Mouse (Mus musculus) inflammation-experienced regulatory T-cells, adult 6 months (primary cell): ENCODE measurements around the gene Casp8. TPM values are rescaled to one million over a fixed set of nuclear protein-coding genes. Genes with fewer than 3 reads are reported as not detected.
"Not testable (repeated sequence)": the region's sequence is repeated elsewhere in the genome, so short reads cannot be mapped to it uniquely, and the experiment has no call there.

Experiments
- ATAC-seq: one replicate; pipeline ENCODE4 v1.8.0; 2017
- polyA plus RNA-seq, 3 experiments: library from polyadenylated mRNA; unstranded; fragments of 100-300 nt; shearing (Covaris generic); gene quantifications; one replicate each; pipeline ENCODE4 v1.2.1; 2017

Casp8 gene
- 100 to 1,000 TPM; 161 to 182 (median 167) TPM for polyA plus RNA-seq

- peak; percentile 55 for ATAC-seq
These were observed at the start of gene Casp8 for GRCm38 (mm10) chr1:58795291-58796058. Casp8 (plus strand) TSS chr1:58795374.

GRCm38 (mm10) chr1:58746880-58747279, 48.3 kb upstream of the Casp8 start:
- ATAC-seq, result no peak

DNA sequence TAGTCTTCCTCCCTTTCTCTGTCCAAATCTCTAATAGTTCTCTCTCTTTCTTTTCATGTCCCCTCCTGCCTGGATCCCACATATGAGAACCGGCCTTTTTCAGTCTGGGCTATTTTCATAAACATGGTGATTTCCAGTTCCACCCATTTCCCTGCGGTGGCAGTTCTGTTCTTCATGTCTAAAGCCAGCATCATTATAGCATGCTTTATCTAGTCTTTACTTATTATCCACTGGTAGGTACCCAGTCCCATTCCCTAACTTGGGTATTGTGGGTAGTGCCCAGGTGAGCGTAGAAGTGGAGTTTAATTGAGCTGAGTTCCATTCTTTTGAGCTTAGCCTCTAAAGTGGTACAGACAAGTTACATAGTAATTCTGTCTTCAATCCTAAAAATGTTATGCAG, 35.7 kb upstream of the Casp8 start:
- no peak for ATAC-seq

DNA sequence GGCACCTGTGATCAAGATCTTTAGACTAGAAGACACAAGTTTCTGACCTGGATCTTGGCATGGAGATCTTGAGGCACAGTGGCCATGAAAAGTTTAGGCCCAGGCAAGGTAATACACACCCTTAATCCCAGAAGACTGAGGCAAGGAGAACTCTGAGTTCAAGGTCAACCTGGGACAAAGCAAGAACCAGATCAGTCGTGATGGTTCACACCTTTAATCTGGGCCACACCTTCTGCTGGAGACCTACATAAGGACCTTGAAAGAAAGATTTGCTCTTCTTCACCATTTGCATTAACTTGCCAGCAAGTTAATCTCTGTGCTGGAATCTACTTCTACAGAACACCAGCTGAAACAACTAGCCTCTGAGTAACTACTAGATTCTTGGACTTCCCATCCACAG, 34.6 kb upstream of the Casp8 start:
- no peak for ATAC-seq

GRCm38 (mm10) chr1:58761391-58762275, 33.5 kb upstream of the Casp8 start:
- ATAC-seq, result peak; percentile 83

- no peak for ATAC-seq
These were observed 32.6 kb upstream of the Casp8 start for GRCm38 (mm10) chr1:58762576-58762975.

- not testable (repeated sequence) for ATAC-seq
These were observed 28.7 kb upstream of the Casp8 start for GRCm38 (mm10) chr1:58766446-58766845.

- no peak for ATAC-seq
These were observed 26.0 kb upstream of the Casp8 start for GRCm38 (mm10) chr1:58769136-58769535.

- ATAC-seq, result no peak
These were observed 25.5 kb upstream of the Casp8 start for GRCm38 (mm10) chr1:58769701-58770100.

DNA sequence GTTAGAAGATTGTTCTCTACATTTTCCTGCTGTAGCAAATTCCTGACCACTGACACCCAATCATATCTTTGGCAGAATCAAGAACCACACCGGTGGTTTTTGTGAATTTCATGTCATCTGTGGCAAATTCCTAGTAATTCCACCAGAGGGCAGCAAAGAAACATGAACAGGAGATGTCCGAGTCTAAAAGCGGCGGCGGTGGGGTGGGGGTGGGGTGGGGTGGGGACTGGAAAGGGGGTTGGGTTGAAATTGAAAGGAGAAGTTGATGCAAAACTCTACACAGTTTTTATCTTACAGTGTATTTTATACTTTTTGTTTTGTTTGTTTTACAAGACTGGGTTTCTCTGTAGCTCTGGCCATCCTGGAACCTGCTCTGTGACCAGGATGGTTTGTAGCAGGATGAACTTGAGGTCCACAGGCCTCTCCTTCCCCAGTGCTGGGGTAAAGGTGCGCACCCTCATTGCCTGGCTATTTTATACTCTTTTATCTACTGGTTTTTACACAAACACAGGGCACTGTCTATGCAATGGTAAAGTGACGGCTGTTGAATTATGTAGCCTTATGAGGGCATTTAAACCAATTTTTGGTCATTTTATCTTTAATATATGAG, 25.0 kb upstream of the Casp8 start:
- no peak for ATAC-seq

- no peak for ATAC-seq
These were observed 23.1 kb upstream of the Casp8 start for GRCm38 (mm10) chr1:58772084-58772483.

DNA sequence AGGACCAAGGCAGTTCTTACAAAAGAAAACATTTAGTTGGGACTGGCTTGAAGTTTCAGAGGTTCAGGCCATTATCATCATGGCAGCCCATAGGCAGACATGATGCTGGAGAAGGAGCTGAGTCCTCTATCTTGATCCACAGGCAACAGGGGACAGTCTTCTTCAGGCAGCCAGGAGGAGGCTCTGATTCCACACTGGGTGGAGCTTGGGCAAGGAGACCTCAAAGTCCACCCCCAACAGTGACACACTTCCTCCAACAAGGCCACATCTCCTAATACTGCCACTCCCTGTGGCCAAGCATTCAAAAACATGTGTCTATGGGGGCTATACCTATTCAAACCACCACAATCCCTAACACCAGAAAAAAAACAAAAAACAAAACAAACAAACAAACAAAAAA, 21.9 kb upstream of the Casp8 start:
- no peak for ATAC-seq

- peak; percentile 88 for ATAC-seq
These were observed 21.3 kb upstream of the Casp8 start for GRCm38 (mm10) chr1:58773905-58774304.

DNA sequence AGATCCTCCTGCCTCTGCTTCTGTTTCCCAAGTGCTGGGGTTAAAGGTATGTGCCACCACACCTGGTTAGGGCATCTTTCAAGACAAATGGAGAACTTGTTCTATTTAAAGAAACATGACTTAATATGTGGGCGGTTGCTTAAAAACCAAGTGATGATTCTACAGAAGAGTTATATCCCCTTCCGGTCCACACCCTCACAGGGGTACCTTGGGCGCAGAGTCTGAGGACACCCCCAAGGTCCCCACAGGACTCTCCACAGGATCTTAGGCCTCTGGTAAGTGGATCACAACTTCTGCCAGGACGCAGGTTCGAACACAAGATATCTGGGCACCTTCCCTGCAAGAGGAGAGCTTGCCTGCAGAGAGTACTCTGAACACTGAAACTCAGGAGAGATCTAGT, 19.8 kb upstream of the Casp8 start:
- no peak for ATAC-seq

GRCm38 (mm10) chr1:58777583-58777982, 17.6 kb upstream of the Casp8 start:
- no peak for ATAC-seq

DNA sequence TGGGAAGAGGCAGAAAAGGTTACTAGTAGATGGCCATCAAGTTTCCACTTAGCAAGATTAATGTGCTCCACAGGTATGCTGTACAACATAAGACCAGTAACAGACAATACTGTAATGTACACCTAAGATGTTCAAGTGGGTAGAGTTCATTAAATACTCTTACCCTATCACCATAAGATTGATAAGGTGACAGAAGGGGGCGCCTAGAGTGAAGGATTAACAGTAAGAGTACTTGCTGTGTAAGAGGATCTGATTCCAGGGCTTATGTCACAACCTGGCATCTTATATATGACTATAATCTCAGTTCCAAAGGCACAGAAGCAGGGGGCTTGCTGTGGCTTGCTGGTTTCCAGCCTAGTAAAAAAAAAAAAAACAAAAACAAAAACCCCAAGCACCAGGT, 16.9 kb upstream of the Casp8 start:
- ATAC-seq, result no peak

DNA sequence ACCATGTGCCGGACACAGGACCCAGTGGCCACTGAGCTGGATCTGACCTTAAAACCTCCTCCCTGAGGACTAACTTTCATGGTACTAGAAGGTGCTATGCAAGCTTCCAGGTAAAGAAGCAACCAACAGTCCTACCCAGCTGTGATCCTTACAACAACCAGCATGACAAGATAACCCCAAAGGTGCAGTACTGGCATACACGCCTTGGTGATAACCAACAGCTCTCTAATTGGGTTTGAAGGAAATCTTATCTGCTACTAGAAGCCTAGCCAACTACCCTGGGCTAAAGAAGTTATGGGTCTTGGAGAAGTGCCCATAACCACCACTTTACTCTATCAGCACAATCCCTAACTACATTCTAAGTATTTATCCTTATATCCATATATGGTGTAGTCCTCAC, 8.9 kb upstream of the Casp8 start:
- ATAC-seq, result no peak

GRCm38 (mm10) chr1:58788410-58788809, 6.8 kb upstream of the Casp8 start:
- no peak for ATAC-seq

DNA sequence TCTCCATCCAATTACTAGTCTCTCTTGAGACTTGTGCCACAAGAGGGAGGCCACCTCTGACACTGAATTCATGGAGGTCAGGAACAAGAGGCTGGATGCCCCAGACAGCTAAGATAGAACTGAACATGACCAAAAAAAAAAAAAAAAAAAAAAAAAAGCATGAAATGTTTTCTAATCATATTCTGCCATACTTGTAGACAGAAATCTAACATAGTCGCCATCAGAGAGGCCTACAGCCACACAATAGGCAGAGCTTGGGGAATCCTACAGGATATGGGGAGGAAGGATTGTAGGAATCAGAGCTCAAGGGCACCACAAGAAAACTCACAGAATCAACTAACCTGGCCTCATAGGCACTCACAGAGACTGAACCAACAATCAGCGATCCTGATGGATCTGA, 469 bp upstream of the Casp8 start:
- no peak for ATAC-seq

DNA sequence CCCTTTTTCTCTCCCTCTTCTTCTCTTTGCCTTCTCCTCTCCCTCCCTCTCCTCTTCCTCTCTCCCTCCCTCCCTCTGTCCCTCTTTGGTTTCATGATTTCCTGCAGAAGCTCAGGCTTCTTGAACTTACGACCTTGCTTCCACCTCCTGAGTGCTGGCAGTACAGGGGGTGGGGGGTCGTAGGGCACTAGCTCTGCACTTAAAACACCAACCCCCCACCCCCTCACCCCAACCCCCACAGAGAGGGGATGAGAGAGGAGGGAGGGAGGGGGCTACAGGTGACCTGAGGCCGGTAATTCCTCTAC, 837 bp downstream of the Casp8 start:
- ATAC-seq, result no peak

- no peak for ATAC-seq
These were observed 1.7 kb downstream of the Casp8 start for GRCm38 (mm10) chr1:58796853-58797252.

DNA sequence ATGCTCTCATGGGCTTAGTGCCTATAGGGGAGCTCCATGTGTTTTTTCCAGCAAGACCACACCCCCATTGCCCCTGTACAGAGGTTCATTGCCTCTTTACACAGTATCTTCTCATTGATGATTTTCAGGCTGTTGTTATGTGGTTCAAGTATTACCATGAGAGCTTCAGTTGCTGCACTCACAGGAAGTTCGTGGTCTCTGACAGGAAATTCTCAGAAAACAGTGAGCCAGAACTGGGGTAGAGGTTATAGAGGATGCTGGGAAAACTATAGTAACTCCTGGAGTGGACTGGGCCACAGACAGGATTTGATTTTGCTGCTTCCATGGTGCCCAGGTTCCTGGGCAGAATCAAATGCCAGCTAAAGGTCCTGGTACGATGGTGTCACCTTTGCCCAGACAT, 2.2 kb downstream of the Casp8 start:
- ATAC-seq, result peak; percentile 83

- no peak for ATAC-seq
These were observed 3.7 kb downstream of the Casp8 start for GRCm38 (mm10) chr1:58798911-58799310.

DNA sequence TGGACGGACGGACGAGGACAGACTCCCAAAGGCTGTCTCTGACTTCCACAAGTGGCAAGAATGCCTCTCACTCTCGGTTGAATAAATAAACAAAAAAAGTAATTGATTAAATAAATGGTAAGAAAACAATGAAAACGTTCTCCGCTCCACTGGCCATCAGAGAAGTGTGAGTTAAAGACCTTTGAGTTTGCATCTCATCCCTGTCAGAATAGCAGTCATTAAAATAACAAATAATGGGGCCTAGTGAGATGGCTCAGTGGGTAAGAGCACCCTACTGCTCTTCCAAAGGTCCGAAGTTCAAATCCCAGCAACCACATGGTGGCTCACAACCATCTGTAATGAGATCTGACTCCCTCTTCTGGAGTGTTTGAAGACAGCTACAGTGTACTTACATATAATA, 5.5 kb downstream of the Casp8 start:
- not testable (repeated sequence) for ATAC-seq
